18 mouse cellular contexts compared by ENCODE assay signal in genomic region chr4:155116607-155117006, GRCm38 (mm10). TPM values are rescaled to one million over a fixed set of nuclear protein-coding genes. Genes with fewer than 3 reads are reported as not detected.
A peak's percentile ranks its signal among the peaks of the same experiment; 100 is the strongest.
DNase-seq lines count a peak whose midpoint lies in the region; ATAC-seq lines count a peak whose summit lies in the region.
"Had no signal": no experiment of that assay in that cellular context is flagged by ENCODE, and none has a peak within 500 bp of the region (broad histone marks: within the 10 kb centered on the region; RNA-seq: fewer than 3 reads in every experiment).

No protein-coding gene starts in this region.

- no peaks in the 10 kb centered on the region for H3K27me3 ChIP-seq in liver, embryonic 11.5 days (replicated peaks; ENCODE audit: control insufficient read depth, insufficient read depth, low read length)
- H3K27me3 ChIP-seq in limb, embryonic 12.5 days, result no peaks in the 10 kb centered on the region
- no peaks in the 10 kb centered on the region for H3K27me3 ChIP-seq in kidney, embryonic 16.5 days (ENCODE audit: insufficient read depth, low read length)
- H3K27me3 ChIP-seq in kidney, embryonic 14.5 days (ENCODE audit: control insufficient read depth, insufficient read depth, low read length), result no peaks in the 10 kb centered on the region
- H3K27me3 ChIP-seq: forebrain, embryonic 15.5 days; limb, embryonic 15.5 days; midbrain, embryonic 13.5 days had no signal

- no peaks in the 10 kb centered on the region for H3K36me3 ChIP-seq in liver, embryonic 11.5 days (ENCODE audit: control insufficient read depth, insufficient read depth, low read length)
- no peaks in the 10 kb centered on the region for H3K36me3 ChIP-seq in limb, embryonic 12.5 days
- H3K36me3 ChIP-seq in kidney, embryonic 16.5 days (ENCODE audit: insufficient read depth, low read length), result no peaks in the 10 kb centered on the region
- no peaks in the 10 kb centered on the region for H3K36me3 ChIP-seq in kidney, embryonic 14.5 days (ENCODE audit: control insufficient read depth, insufficient read depth, low read length)
- H3K36me3 ChIP-seq: forebrain, embryonic 15.5 days; midbrain, embryonic 13.5 days had no signal

- peak; percentile 40 for ATAC-seq in liver, embryonic 11.5 days (replicated peaks; ENCODE audit: low FRiP score)
- ATAC-seq in limb, embryonic 12.5 days (ENCODE audit: insufficient number of reproducible peaks, insufficient read depth, low FRiP score, low TSS enrichment, low read depth), result no peak
- peak; percentile 39 for ATAC-seq in megakaryocyte-erythroid progenitor cell, adult 5-6 weeks (replicated peaks; ENCODE audit: low FRiP score, low TSS enrichment, poor library complexity, severe bottlenecking)
- ATAC-seq in kidney, embryonic 16.5 days (ENCODE audit: low FRiP score, low TSS enrichment), result no peak
- ATAC-seq in kidney, embryonic 14.5 days (ENCODE audit: low FRiP score, low TSS enrichment), result no peak
- ATAC-seq: forebrain, embryonic 15.5 days; hindbrain, postnatal 0 days; midbrain, embryonic 13.5 days had no signal

- no peak for DNase-seq in liver, embryonic 11.5 days (ENCODE audit: low spot score)
- DNase-seq in liver, result no peak
- DNase-seq in thymus, adult 18-20 months, result no peak
- no peak for DNase-seq in kidney, adult 8-10 months
- DNase-seq: cerebellum, adult 11 months; gastrocnemius, adult 2 months; heart, adult 18-20 months; heart, postnatal 14 days; kidney, adult 2 months; thymus, postnatal 4 days had no signal

- H3K4me3 ChIP-seq in liver, embryonic 11.5 days (ENCODE audit: low read depth, low read length), result no peak overlapping the region
- H3K4me3 ChIP-seq in limb, embryonic 12.5 days (replicated peaks), result no peak overlapping the region
- H3K4me3 ChIP-seq in kidney, embryonic 16.5 days (ENCODE audit: low read length), result no peak overlapping the region
- H3K4me3 ChIP-seq in kidney, embryonic 14.5 days (ENCODE audit: low read length), result no peak overlapping the region
- H3K4me3 ChIP-seq: forebrain, embryonic 15.5 days; gastrocnemius, adult 2 months; limb, embryonic 15.5 days; midbrain, embryonic 13.5 days had no signal

- WGBS in liver, embryonic 11.5 days, result 45% methylated on average over 4 of the region's 4 CpGs
- 79% methylated on average over 4 of the region's 4 CpGs for WGBS in limb, embryonic 12.5 days
- WGBS in kidney, embryonic 16.5 days, result 72% methylated on average over 4 of the region's 4 CpGs
- WGBS in kidney, embryonic 14.5 days, result 72% methylated on average over 4 of the region's 4 CpGs

- H3K9me3 ChIP-seq in liver, embryonic 11.5 days (ENCODE audit: control insufficient read depth, low read length), result no peaks in the 10 kb centered on the region
- peaks cover 5% of the 10 kb centered on the region for H3K9me3 ChIP-seq in limb, embryonic 12.5 days
- no peaks in the 10 kb centered on the region for H3K9me3 ChIP-seq in kidney, embryonic 16.5 days (ENCODE audit: low read length)
- H3K9me3 ChIP-seq in kidney, embryonic 14.5 days (ENCODE audit: control insufficient read depth, low read length), result no peaks in the 10 kb centered on the region
- H3K9me3 ChIP-seq: forebrain, embryonic 15.5 days; midbrain, embryonic 13.5 days had no signal

- peaks cover 37% of the 10 kb centered on the region for H3K4me1 ChIP-seq in liver, embryonic 11.5 days (replicated peaks; ENCODE audit: control insufficient read depth, insufficient read depth, low read length)
- H3K4me1 ChIP-seq in limb, embryonic 12.5 days (replicated peaks), result peaks cover 36% of the 10 kb centered on the region
- peaks cover 9% of the 10 kb centered on the region; the same call in 1 of the 2 replicates for H3K4me1 ChIP-seq in kidney, embryonic 16.5 days (ENCODE audit: insufficient read depth, low read length)
- no peaks in the 10 kb centered on the region for H3K4me1 ChIP-seq in kidney, embryonic 14.5 days (ENCODE audit: control insufficient read depth, insufficient read depth, low read length)

- H3K9ac ChIP-seq in liver, embryonic 11.5 days (ENCODE audit: low read depth, low read length), result no peak overlapping the region
- no peak overlapping the region for H3K9ac ChIP-seq in limb, embryonic 12.5 days (replicated peaks)
- H3K9ac ChIP-seq in kidney, embryonic 16.5 days (replicated peaks; ENCODE audit: low read length), result no peak overlapping the region
- no peak overlapping the region for H3K9ac ChIP-seq in kidney, embryonic 14.5 days (ENCODE audit: low read depth, low read length)
- H3K9ac ChIP-seq: forebrain, embryonic 15.5 days; limb, embryonic 15.5 days; midbrain, embryonic 13.5 days had no signal

- H3K27ac ChIP-seq in liver, embryonic 11.5 days (ENCODE audit: low read depth, low read length), result no peak overlapping the region; the same call in 1 of the 2 replicates
- 0 out of 2 replicates have a peak overlapping the region, but pooled peaks have one; percentile 7 for H3K27ac ChIP-seq in limb, embryonic 12.5 days
- H3K27ac ChIP-seq in kidney, embryonic 16.5 days (ENCODE audit: low read length), result no peak overlapping the region
- H3K27ac ChIP-seq in kidney, embryonic 14.5 days (ENCODE audit: low read depth, low read length), result no peak overlapping the region
- H3K27ac ChIP-seq: forebrain, embryonic 15.5 days; hindbrain, postnatal 0 days; midbrain, embryonic 13.5 days had no signal

- H3K4me2 ChIP-seq in liver, embryonic 11.5 days, result peak overlapping the region; percentile 36; the same call in 1 of the 2 replicates
- H3K4me2 ChIP-seq in limb, embryonic 12.5 days, result no peak overlapping the region
- H3K4me2 ChIP-seq in kidney, embryonic 16.5 days (replicated peaks; ENCODE audit: low read depth, low read length), result no peak overlapping the region
- no peak overlapping the region for H3K4me2 ChIP-seq in kidney, embryonic 14.5 days (replicated peaks; ENCODE audit: low read depth, low read length)
- H3K4me2 ChIP-seq: forebrain, embryonic 15.5 days; limb, embryonic 15.5 days; midbrain, embryonic 13.5 days had no signal

RNA-seq across cellular contexts. Expression of gene Morn1, which starts 30.2 kb away (rescaled TPM):
- polyA plus RNA-seq in liver, embryonic 11.5 days (2014; fragmentation: Nextera tagmentation; extraction: Ambion mirVana), result 3.4 and 3.5 TPM in 2 replicates
- 5.2 and 6.9 TPM in 2 replicates for polyA plus RNA-seq in limb, embryonic 12.5 days (2016; fragmentation: Nextera tagmentation; extraction: Ambion mirVana)
- total RNA-seq in megakaryocyte-erythroid progenitor cell, adult 5-6 weeks (2014; fragmentation: Nextera tagmentation), result 3.8 and 7.6 TPM in 2 replicates
- total RNA-seq in megakaryocyte-erythroid progenitor cell, adult 5-6 weeks (2017), result 1.6 and 1.8 TPM in 2 replicates
- polyA plus RNA-seq in kidney, embryonic 16.5 days (2015; fragmentation: Nextera tagmentation; extraction: Ambion mirVana), result 5.9 and 7.0 TPM in 2 replicates
- 5.8 and 6.9 TPM in 2 replicates for polyA plus RNA-seq in kidney, embryonic 14.5 days (2014; fragmentation: Nextera tagmentation; extraction: Ambion mirVana)

RNA-seq across cellular contexts. Expression of gene Rer1, which starts 30.4 kb away (rescaled TPM):
- polyA plus RNA-seq in liver, embryonic 11.5 days (2014; fragmentation: Nextera tagmentation; extraction: Ambion mirVana), result 163 and 168 TPM in 2 replicates
- polyA plus RNA-seq in limb, embryonic 12.5 days (2016; fragmentation: Nextera tagmentation; extraction: Ambion mirVana), result 136 and 141 TPM in 2 replicates
- total RNA-seq in megakaryocyte-erythroid progenitor cell, adult 5-6 weeks (2014; fragmentation: Nextera tagmentation), result 105 and 108 TPM in 2 replicates
- total RNA-seq in megakaryocyte-erythroid progenitor cell, adult 5-6 weeks (2017), result 97.8 and 135 TPM in 2 replicates
- 158 and 162 TPM in 2 replicates for polyA plus RNA-seq in kidney, embryonic 16.5 days (2015; fragmentation: Nextera tagmentation; extraction: Ambion mirVana)
- polyA plus RNA-seq in kidney, embryonic 14.5 days (2014; fragmentation: Nextera tagmentation; extraction: Ambion mirVana), result 167 and 180 TPM in 2 replicates

RNA-seq across cellular contexts. Expression of gene Pex10, which starts 49.8 kb away (rescaled TPM):
- polyA plus RNA-seq in liver, embryonic 11.5 days (2014; fragmentation: Nextera tagmentation; extraction: Ambion mirVana), result 7.2 and 9.0 TPM in 2 replicates
- 20.8 and 21.9 TPM in 2 replicates for polyA plus RNA-seq in limb, embryonic 12.5 days (2016; fragmentation: Nextera tagmentation; extraction: Ambion mirVana)
- total RNA-seq in megakaryocyte-erythroid progenitor cell, adult 5-6 weeks (2014; fragmentation: Nextera tagmentation), result 8.1 and 9.0 TPM in 2 replicates
- 5.8 and 6.4 TPM in 2 replicates for total RNA-seq in megakaryocyte-erythroid progenitor cell, adult 5-6 weeks (2017)
- polyA plus RNA-seq in kidney, embryonic 16.5 days (2015; fragmentation: Nextera tagmentation; extraction: Ambion mirVana), result 26.3 and 27.3 TPM in 2 replicates
- polyA plus RNA-seq in kidney, embryonic 14.5 days (2014; fragmentation: Nextera tagmentation; extraction: Ambion mirVana), result 7.1 and 13.7 TPM in 2 replicates

Comparison
In these comparisons a context has a peak if more than half of its experiments do, and no peak if none do; other contexts are left out.
1. ATAC-seq: peak in liver, embryonic 11.5 days (single experiment) and megakaryocyte-erythroid progenitor cell, adult 5-6 weeks (single experiment); none in limb, embryonic 12.5 days (single experiment), kidney, embryonic 16.5 days (single experiment) and kidney, embryonic 14.5 days (single experiment).